Mouse (Mus musculus) neural tube, embryonic 13.5 days (tissue): ENCODE results near the gene Ern1. TPM values are rescaled to one million over a fixed set of nuclear protein-coding genes. Genes with fewer than 3 reads are reported as not detected.
"Not testable (repeated sequence)": the region's sequence is repeated elsewhere in the genome, so short reads cannot be mapped to it uniquely, and the experiment has no call there.

Source experiments
- ATAC-seq: fragments of 200-750 bp; cut with Nextera tagmentation; 2 replicates; pipeline ENCODE4 v1.8.0; 2017; ENCODE audit warnings: low read depth, mild to moderate bottlenecking, moderate TSS enrichment, moderate library complexity
- H3K27ac ChIP-seq: fragments of 300-500 bp; sonication (generic); replicated peaks from 2 replicates; pipeline ENCODE4 v1.5.1; 2015; ENCODE audit warnings: moderate library complexity, mild to moderate bottlenecking, inconsistent platforms
- H3K27me3 ChIP-seq: fragments of 300-500 bp; sonication (generic); 2 replicates; pipeline ENCODE4 v1.6.1; 2015; ENCODE audit warnings: mild to moderate bottlenecking, inconsistent platforms
- H3K36me3 ChIP-seq: fragments of 300-500 bp; sonication (generic); 2 replicates; pipeline ENCODE4 v1.6.1; 2015; ENCODE audit warnings: mild to moderate bottlenecking, inconsistent platforms
- H3K4me1 ChIP-seq: fragments of 300-500 bp; sonication (generic); replicated peaks from 2 replicates; pipeline ENCODE4 v1.6.1; 2015; ENCODE audit warnings: inconsistent platforms
- H3K4me2 ChIP-seq: fragments of 300-500 bp; sonication (generic); 2 replicates; pipeline ENCODE4 v1.6.1; 2015; ENCODE audit warnings: inconsistent platforms, mild to moderate bottlenecking, moderate library complexity
- H3K4me3 ChIP-seq: fragments of 300-500 bp; sonication (generic); 2 replicates; pipeline ENCODE4 v1.5.1; 2015; ENCODE audit warnings: mild to moderate bottlenecking, inconsistent platforms
- H3K9ac ChIP-seq: fragments of 300-500 bp; sonication (generic); 2 replicates; pipeline ENCODE4 v1.6.1; 2015; ENCODE audit warnings: moderate library complexity, mild to moderate bottlenecking, inconsistent platforms
- H3K9me3 ChIP-seq: fragments of 300-500 bp; sonication (generic); 2 replicates; pipeline ENCODE4 v1.6.1; 2016; ENCODE audit warnings: inconsistent platforms
- WGBS: fragments of 180-500 bp; shearing (Covaris S2); methylation state at CpG from one replicate; pipeline ENCODE4 v1.1.7; 2015; 5-methylcytosine and 5-hydroxymethylcytosine counted together
- polyA plus RNA-seq: library from polyadenylated mRNA; unstranded; fragments of >200 nt; fragmentation: Nextera tagmentation; extraction: Ambion mirVana; gene quantifications from 2 replicates; pipeline ENCODE4 v1.2.1, GENCODE M21; 2015

Ern1 gene
- polyA plus RNA-seq, 1 experiment from 2014 or later = 5.7 TPM

DNA sequence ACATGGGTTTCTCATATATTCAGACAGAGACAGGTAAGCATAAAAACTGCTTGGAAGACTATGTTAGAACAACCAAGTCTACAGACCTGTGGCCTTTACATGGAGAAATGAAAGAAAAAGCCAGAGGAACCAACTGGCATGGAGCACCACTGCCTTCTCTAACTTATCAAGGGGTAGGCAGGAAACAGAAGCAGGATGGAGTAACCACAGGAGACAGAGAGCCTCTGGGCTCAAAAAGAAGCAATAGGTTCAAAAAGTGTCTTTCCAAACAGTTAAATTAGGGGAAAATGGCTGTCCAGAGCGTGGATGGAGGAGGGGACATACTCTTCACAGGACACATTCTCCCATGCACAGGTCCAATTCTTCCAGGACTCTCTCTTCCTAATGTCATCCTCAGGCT is 16.0 kb downstream of the Ern1 start:
- Histone ChIP-seq H3K9me3 (no peaks in the 10 kb centered on the region), H3K27ac (no peak overlapping the region), H3K4me2 (no peak overlapping the region), H3K4me3 (no peak overlapping the region), H3K27me3 (no peaks in the 10 kb centered on the region), H3K36me3 (no peaks in the 10 kb centered on the region), H3K4me1 (peaks cover 9% of the 10 kb centered on the region; the same call in 1 of the 2 replicates), H3K9ac (no peak overlapping the region)
- ATAC-seq = no peak
- WGBS = 87% methylated on average over 1 of the region's 1 CpGs

GRCm38 (mm10) chr11:106468509-106468908 is 19.1 kb downstream of the Ern1 start:
- no peak overlapping the region for H3K9ac ChIP-seq
- peaks cover 12% of the 10 kb centered on the region; the same call in 1 of the 2 replicates for H3K4me1 ChIP-seq
- H3K36me3 ChIP-seq = no peaks in the 10 kb centered on the region
- H3K27ac ChIP-seq = no peak overlapping the region
- no peak for ATAC-seq
- 92% methylated on average over 1 of the region's 1 CpGs for WGBS
- H3K27me3 ChIP-seq = no peaks in the 10 kb centered on the region
- no peak overlapping the region for H3K4me2 ChIP-seq
- H3K4me3 ChIP-seq = no peak overlapping the region
- no peaks in the 10 kb centered on the region for H3K9me3 ChIP-seq

DNA sequence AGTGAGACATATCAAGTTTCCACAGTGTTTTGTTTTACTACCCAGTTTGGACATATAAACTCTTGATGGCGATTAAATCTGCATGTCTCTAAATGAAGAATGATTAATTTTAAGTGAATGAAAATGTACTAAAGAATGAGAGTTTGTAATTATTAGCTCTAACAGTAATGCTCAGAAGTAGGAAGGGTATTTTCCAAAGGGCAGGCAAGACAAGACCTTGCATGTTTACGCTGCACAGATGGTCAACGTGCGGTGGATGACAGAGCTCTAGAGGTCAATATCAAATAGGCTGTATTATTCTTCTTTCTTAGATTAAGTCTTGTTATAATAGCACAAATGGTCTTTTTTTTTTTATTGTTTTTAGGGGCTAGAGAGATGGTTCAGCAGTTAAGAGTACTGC is 21.7 kb downstream of the Ern1 start:
- no peak overlapping the region for H3K4me3 ChIP-seq
- H3K36me3 ChIP-seq = no peaks in the 10 kb centered on the region
- H3K27ac ChIP-seq = no peak overlapping the region
- H3K4me2 ChIP-seq = no peak overlapping the region
- no peak overlapping the region for H3K9ac ChIP-seq
- WGBS = 86% methylated on average over 4 of the region's 4 CpGs
- no peaks in the 10 kb centered on the region for H3K9me3 ChIP-seq
- ATAC-seq = no peak
- no peaks in the 10 kb centered on the region for H3K27me3 ChIP-seq
- H3K4me1 ChIP-seq = peaks cover 9% of the 10 kb centered on the region; the same call in 1 of the 2 replicates

DNA sequence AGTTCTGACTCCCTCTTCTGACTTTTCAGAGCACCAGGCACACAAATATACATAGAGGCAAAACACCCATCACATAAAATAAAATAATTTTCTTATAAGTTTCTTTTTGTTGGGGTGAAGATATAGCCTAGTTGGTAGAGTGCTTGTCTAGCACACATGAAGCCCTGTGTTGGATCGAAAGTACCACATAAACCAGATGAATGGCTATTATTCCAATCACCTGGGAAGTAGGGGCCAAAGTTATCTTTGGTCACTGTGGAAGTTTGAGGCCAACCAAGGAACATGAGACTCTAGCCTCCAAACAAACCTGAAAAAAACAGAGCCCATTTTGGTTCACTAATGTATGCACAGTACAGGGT is 22.1 kb downstream of the Ern1 start:
- H3K36me3 ChIP-seq = no peaks in the 10 kb centered on the region
- WGBS = 96% methylated on average over 1 of the region's 1 CpGs
- H3K27ac ChIP-seq = no peak overlapping the region
- H3K9ac ChIP-seq = no peak overlapping the region
- no peaks in the 10 kb centered on the region for H3K27me3 ChIP-seq
- H3K4me2 ChIP-seq = no peak overlapping the region
- H3K9me3 ChIP-seq = no peaks in the 10 kb centered on the region
- ATAC-seq = no peak
- H3K4me1 ChIP-seq = 0 out of 2 replicates have a peak, but pooled peaks cover 5% of the 10 kb centered on the region
- no peak overlapping the region for H3K4me3 ChIP-seq

DNA sequence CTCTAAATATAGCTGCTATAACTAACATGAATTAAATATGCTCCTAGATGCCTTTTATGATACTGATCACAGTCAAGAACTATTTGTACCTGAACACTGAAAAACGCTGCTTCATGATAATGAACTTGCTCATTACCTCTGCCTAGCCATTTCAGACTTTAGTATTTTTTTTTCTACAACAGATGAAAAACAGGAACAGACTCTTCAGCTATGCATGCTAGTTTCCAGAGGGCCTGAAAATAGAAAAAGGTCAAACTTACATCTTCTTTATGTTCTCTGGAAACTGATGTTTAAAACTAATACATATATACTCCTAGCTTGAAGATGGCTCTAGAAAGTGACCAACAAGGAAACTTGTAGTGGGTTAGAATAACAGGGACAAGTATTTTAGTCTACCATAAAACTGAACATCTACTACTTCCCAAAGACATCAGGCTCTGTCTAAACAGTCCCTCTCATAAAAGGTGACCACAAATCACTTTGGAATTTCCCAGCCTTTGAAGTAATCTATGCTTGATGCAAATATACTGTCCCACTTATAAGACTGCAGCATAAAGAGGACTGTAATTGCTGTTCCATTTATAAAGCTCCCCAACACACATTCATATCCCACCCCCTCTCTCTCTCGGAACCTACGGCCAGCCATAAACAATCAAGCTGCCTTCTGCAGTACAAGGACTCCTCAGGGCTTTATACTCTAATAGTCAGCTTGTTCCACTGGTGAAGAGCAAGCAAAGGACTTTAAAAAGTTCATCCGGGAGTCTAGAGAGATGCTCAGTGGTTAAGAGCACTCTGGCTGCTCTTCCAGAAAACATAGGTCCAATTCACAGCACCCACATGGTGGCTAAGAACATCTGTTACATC is 22.7 kb downstream of the Ern1 start:
- WGBS = 65% methylated on average over 4 of the region's 4 CpGs
- Histone ChIP-seq H3K4me2 (no peak overlapping the region), H3K36me3 (no peaks in the 10 kb centered on the region), H3K9me3 (no peaks in the 10 kb centered on the region), H3K4me3 (no peak overlapping the region), H3K9ac (no peak overlapping the region), H3K27me3 (no peaks in the 10 kb centered on the region), H3K27ac (no peak overlapping the region), H3K4me1 (0 out of 2 replicates have a peak, but pooled peaks cover 3% of the 10 kb centered on the region)
- ATAC-seq = no peak

DNA sequence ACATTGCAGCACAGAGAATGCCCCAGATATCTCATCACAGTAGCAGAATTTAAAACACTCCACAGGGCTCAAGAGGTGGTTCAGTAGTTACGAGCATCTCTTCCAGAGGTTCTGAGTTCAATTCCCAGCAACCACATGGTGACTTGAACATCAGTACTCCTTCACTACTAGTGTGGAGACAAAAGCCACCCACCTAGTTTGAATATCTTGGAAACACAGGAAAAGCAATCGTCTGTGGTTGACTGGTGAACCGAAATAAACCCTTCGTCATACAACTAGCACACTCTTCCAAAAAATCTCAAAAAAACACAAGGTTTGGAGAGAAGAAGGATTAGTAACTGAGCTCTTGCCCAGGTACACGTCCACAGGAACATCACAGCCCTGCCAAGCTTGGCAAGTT is 23.8 kb downstream of the Ern1 start:
- Histone ChIP-seq H3K4me2 (no peak overlapping the region), H3K9me3 (no peaks in the 10 kb centered on the region), H3K9ac (no peak overlapping the region), H3K36me3 (no peaks in the 10 kb centered on the region), H3K27ac (no peak overlapping the region), H3K27me3 (no peaks in the 10 kb centered on the region), H3K4me1 (0 out of 2 replicates have a peak, but pooled peaks cover 3% of the 10 kb centered on the region), H3K4me3 (no peak overlapping the region)
- no peak for ATAC-seq
- WGBS = 79% methylated on average over 5 of the region's 5 CpGs

GRCm38 (mm10) chr11:106462309-106462708 is 25.3 kb downstream of the Ern1 start:
- Histone ChIP-seq H3K4me3 (no peak overlapping the region), H3K27me3 (no peaks in the 10 kb centered on the region), H3K9me3 (no peaks in the 10 kb centered on the region), H3K4me2 (no peak overlapping the region), H3K9ac (no peak overlapping the region), H3K4me1 (0 out of 2 replicates have a peak, but pooled peaks cover 3% of the 10 kb centered on the region), H3K36me3 (no peaks in the 10 kb centered on the region), H3K27ac (no peak overlapping the region)
- no peak for ATAC-seq
- WGBS = 84% methylated on average over 3 of the region's 3 CpGs

DNA sequence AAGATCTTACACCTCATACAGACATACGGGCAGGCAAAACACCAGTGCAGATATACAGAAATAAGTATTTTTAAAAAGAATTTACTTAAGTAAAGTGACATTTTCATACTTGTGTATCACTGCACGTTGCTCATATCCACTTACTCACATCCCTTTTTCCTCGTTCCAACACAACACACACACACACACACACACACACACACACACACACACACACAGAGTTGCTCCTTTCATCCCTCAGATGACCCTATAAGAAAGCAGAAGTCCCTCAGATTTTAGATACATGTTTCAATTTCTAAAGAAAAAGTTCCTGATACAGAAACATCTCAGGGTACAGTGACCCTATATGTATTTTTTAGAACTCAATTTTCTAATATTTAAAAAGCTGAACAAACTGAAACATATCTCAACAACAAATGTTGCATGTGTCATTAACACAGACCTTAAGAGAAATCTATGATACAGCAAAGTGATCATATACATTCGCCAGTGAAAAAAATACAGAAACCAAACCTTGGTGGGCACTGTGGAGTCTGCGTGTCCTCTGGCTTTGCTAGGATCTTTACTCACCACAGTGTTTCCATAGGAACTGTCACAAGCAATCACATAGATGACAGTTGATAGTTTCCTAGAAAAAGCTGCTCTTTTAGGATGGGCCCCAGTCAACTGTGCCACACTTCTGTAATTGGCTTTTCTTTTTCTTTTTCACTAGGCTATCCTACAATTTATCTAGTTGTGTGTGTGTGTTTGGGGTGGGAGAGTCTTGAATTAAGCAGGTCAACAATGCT is 26.3 kb downstream of the Ern1 start:
- H3K27ac ChIP-seq = no peak overlapping the region
- H3K36me3 ChIP-seq = no peaks in the 10 kb centered on the region
- no peaks in the 10 kb centered on the region for H3K27me3 ChIP-seq
- H3K4me3 ChIP-seq = no peak overlapping the region
- H3K4me2 ChIP-seq = no peak overlapping the region
- H3K4me1 ChIP-seq = 0 out of 2 replicates have a peak, but pooled peaks cover 3% of the 10 kb centered on the region
- no peaks in the 10 kb centered on the region for H3K9me3 ChIP-seq
- no peak overlapping the region for H3K9ac ChIP-seq
- no peak for ATAC-seq
- 91% methylated on average over 5 of the region's 5 CpGs for WGBS

DNA sequence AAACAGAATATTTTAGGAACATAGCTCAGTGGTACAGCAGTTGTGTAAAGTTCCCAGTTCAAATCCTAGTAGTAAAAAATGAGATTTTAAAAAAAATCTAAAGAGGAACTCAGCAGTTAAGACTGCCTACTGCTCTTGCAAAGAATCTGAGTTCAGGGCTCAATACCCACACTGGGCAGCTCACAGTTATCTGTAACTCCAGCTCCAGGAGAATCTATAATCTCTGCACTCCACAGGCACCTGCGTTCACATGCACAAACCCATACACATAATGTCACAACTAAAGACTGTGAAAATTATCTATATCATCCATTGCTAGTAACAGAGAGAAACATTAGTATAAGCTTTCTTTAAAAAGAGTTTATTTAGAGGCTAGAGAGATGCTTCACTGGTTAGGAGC is 27.0 kb downstream of the Ern1 start:
- no peaks in the 10 kb centered on the region for H3K36me3 ChIP-seq
- no peak overlapping the region for H3K9ac ChIP-seq
- no peak overlapping the region for H3K4me3 ChIP-seq
- 0 out of 2 replicates have a peak, but pooled peaks cover 3% of the 10 kb centered on the region for H3K4me1 ChIP-seq
- no peaks in the 10 kb centered on the region for H3K27me3 ChIP-seq
- no peaks in the 10 kb centered on the region for H3K9me3 ChIP-seq
- no peak overlapping the region for H3K4me2 ChIP-seq
- no peak overlapping the region for H3K27ac ChIP-seq
- 100% methylated on average over 1 of the region's 1 CpGs for WGBS
- ATAC-seq = no peak

DNA sequence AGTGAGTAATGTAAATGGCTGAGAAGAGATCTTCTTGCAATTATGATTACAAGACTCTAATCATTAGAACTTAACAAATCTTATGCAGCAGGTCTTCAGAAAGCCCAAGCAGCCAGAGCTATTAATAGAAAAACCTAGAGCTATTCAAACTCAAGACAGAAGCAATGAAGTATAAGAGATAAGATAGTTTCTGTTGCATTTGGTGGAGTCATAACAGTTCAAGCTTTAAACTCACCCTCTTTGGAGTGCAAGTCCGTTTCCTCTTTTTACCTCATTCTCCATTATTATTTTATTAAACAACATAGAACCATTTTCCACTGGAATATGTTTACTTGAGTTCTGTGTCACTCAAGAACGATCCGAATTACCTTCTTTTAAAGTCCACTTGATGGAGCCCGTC is 29.1 kb downstream of the Ern1 start:
- Histone ChIP-seq H3K4me2 (no peak overlapping the region), H3K4me3 (no peak overlapping the region), H3K36me3 (no peaks in the 10 kb centered on the region), H3K27me3 (no peaks in the 10 kb centered on the region), H3K9me3 (no peaks in the 10 kb centered on the region), H3K27ac (no peak overlapping the region), H3K4me1 (no peaks in the 10 kb centered on the region), H3K9ac (no peak overlapping the region)
- 97% methylated on average over 4 of the region's 4 CpGs for WGBS
- no peak for ATAC-seq

GRCm38 (mm10) chr11:106443646-106444045 is 44.0 kb downstream of the Ern1 start:
- Histone ChIP-seq H3K36me3 (no peaks in the 10 kb centered on the region), H3K9me3 (no peaks in the 10 kb centered on the region), H3K9ac (no peak overlapping the region), H3K4me1 (no peaks in the 10 kb centered on the region), H3K27ac (no peak overlapping the region), H3K4me3 (no peak overlapping the region), H3K4me2 (no peak overlapping the region), H3K27me3 (no peaks in the 10 kb centered on the region)
- WGBS = 51% methylated on average over 3 of the region's 3 CpGs
- ATAC-seq = no peak

DNA sequence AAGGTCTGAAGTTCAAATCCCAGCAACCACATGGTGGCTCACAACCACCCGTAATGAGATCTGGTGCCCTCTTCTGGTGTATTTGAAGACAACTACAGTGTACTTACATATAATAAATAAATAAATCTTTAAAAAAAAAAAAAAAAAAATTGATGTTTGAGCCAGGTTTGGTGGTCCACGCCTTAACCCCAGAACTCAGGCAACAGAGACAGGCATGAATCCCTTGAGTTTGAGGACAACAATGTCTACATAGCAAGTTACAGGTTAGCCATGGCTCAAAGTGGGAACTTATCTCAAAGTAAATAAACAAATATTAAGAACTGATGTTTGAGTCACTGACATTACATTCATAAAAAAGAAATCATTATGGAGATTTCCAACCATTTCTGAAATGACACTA is 45.1 kb downstream of the Ern1 start:
- not testable (repeated sequence) for H3K4me1 ChIP-seq, H3K9ac ChIP-seq, H3K36me3 ChIP-seq, H3K27ac ChIP-seq, ATAC-seq, H3K27me3 ChIP-seq, H3K4me3 ChIP-seq, H3K4me2 ChIP-seq, H3K9me3 ChIP-seq
- 95% methylated on average over 2 of the region's 2 CpGs for WGBS
